Comparison of ENCODE assay signal across 10 mouse cellular contexts in genomic region chr1:179649324-179649723, GRCm38 (mm10).
"Had no signal": no experiment of that assay in that cellular context is flagged by ENCODE, and none has a peak within 500 bp of the region (broad histone marks: within the 10 kb centered on the region; RNA-seq: fewer than 3 reads in every experiment).

No protein-coding gene starts in this region.

- H3K9ac ChIP-seq: intestine, embryonic 15.5 days; limb, embryonic 15.5 days; midbrain, embryonic 15.5 days; neural tube, embryonic 13.5 days had no signal

- H3K27ac ChIP-seq: intestine, embryonic 15.5 days; left cerebral cortex, adult 2 months; limb, embryonic 15.5 days; midbrain, embryonic 10.5 days; midbrain, embryonic 15.5 days; neural tube, embryonic 13.5 days had no signal

- ATAC-seq: intestine, embryonic 15.5 days had no signal

- DNase-seq: kidney, adult 18-20 months; kidney, postnatal 10 days; lung, adult 2 months; right cerebral cortex, postnatal 25 days had no signal

- H3K36me3 ChIP-seq: intestine, embryonic 15.5 days; limb, embryonic 15.5 days; midbrain, embryonic 10.5 days; midbrain, embryonic 15.5 days; neural tube, embryonic 13.5 days had no signal

- H3K4me1 ChIP-seq: intestine, embryonic 15.5 days had no signal

- H3K4me3 ChIP-seq: intestine, embryonic 15.5 days; left cerebral cortex, adult 2 months; limb, embryonic 15.5 days; midbrain, embryonic 10.5 days; midbrain, embryonic 15.5 days; neural tube, embryonic 13.5 days had no signal

- H3K9me3 ChIP-seq: intestine, embryonic 15.5 days; limb, embryonic 15.5 days; midbrain, embryonic 10.5 days; midbrain, embryonic 15.5 days; neural tube, embryonic 13.5 days had no signal

- H3K27me3 ChIP-seq: intestine, embryonic 15.5 days; limb, embryonic 15.5 days; midbrain, embryonic 15.5 days; neural tube, embryonic 13.5 days had no signal

- H3K4me2 ChIP-seq: intestine, embryonic 15.5 days; limb, embryonic 15.5 days; midbrain, embryonic 15.5 days; neural tube, embryonic 13.5 days had no signal
